Mouse (Mus musculus) brown adipose tissue, adult 24 weeks (tissue): ENCODE measurements around the gene Itpkb. TPM values are rescaled to one million over a fixed set of nuclear protein-coding genes. Genes with fewer than 3 reads are reported as not detected.

Source experiments
- H3K27ac ChIP-seq: fragments of 200-500 bp; replicated peaks from 2 replicates; pipeline ENCODE4 v1.5.1; 2012; ENCODE audit warnings: low read depth, mild to moderate bottlenecking, low read length
- H3K4me1 ChIP-seq: fragments of 200-500 bp; 2 replicates; pipeline ENCODE4 v1.6.1; 2012; ENCODE audit warnings: low read length, mixed read lengths; ENCODE audit not compliant: control insufficient read depth, insufficient read depth, insufficient read length
- H3K4me3 ChIP-seq: fragments of 200-500 bp; 2 replicates; pipeline ENCODE4 v1.5.1; 2012; ENCODE audit warnings: low read depth, mild to moderate bottlenecking, low read length, moderate library complexity; ENCODE audit not compliant: insufficient read depth
- polyA plus RNA-seq: library from polyadenylated mRNA; stranded (reverse); fragments of >200 nt; gene quantifications from 2 replicates; pipeline ENCODE4 v1.2.4, GENCODE M21; 2012; ENCODE audit not compliant: missing spikeins, insufficient read depth, insufficient read length

Gene Itpkb
- polyA plus RNA-seq, 1 experiment = 15.8 TPM

- Histone ChIP-seq H3K4me3 (peak overlapping the region; percentile 42), H3K27ac (peak overlapping the region; percentile 75), H3K4me1 (peaks cover 2% of the 10 kb centered on the region; the same call in 1 of the 2 replicates)
Measured at GRCm38 (mm10) chr1:180329706-180330105, 579 bp upstream of the Itpkb start.

GRCm38 (mm10) chr1:180330707-180331545 lies 641 bp downstream of the Itpkb start:
- H3K4me1 ChIP-seq = peaks cover 2% of the 10 kb centered on the region; the same call in 1 of the 2 replicates
- peak overlapping the region; percentile 100 for H3K4me3 ChIP-seq
- H3K27ac ChIP-seq = peak overlapping the region; percentile 100

GRCm38 (mm10) chr1:180331546-180332075 lies 1.3 kb downstream of the Itpkb start:
- Histone ChIP-seq H3K4me1 (peaks cover 2% of the 10 kb centered on the region; the same call in 1 of the 2 replicates), H3K27ac (peak overlapping the region; percentile 100), H3K4me3 (peak overlapping the region; percentile 100)

GRCm38 (mm10) chr1:180332076-180332927 lies 2.0 kb downstream of the Itpkb start:
- H3K4me1 ChIP-seq = peaks cover 2% of the 10 kb centered on the region; the same call in 1 of the 2 replicates
- H3K27ac ChIP-seq = peak overlapping the region; percentile 100
- peak overlapping the region; percentile 100 for H3K4me3 ChIP-seq

GRCm38 (mm10) chr1:180332928-180333440 lies 2.7 kb downstream of the Itpkb start:
- Histone ChIP-seq H3K4me1 (peaks cover 2% of the 10 kb centered on the region; the same call in 1 of the 2 replicates), H3K27ac (peak overlapping the region; percentile 100), H3K4me3 (peak overlapping the region; percentile 100)

GRCm38 (mm10) chr1:180333588-180333987 lies 3.3 kb downstream of the Itpkb start:
- Histone ChIP-seq H3K4me1 (peaks cover 2% of the 10 kb centered on the region; the same call in 1 of the 2 replicates), H3K27ac (peak overlapping the region; percentile 100), H3K4me3 (peak overlapping the region; percentile 100)

GRCm38 (mm10) chr1:180334541-180334940 lies 4.3 kb downstream of the Itpkb start:
- Histone ChIP-seq H3K4me3 (peak overlapping the region; percentile 100), H3K27ac (peak overlapping the region; percentile 100), H3K4me1 (no peaks in the 10 kb centered on the region)

- Histone ChIP-seq H3K4me1 (no peaks in the 10 kb centered on the region; the same call in 1 of the 2 replicates), H3K4me3 (peak overlapping the region; percentile 100), H3K27ac (peak overlapping the region; percentile 100)
Measured at GRCm38 (mm10) chr1:180335513-180336375, 5.5 kb downstream of the Itpkb start.

- peak overlapping the region; percentile 49 for H3K4me3 ChIP-seq
- peaks cover 5% of the 10 kb centered on the region; the same call in 1 of the 2 replicates for H3K4me1 ChIP-seq
- peak overlapping the region; percentile 36; the same call in 1 of the 2 replicates for H3K27ac ChIP-seq
Measured at GRCm38 (mm10) chr1:180338358-180338757, 8.1 kb downstream of the Itpkb start.

- Histone ChIP-seq H3K4me3 (peak overlapping the region; percentile 50), H3K4me1 (peaks cover 12% of the 10 kb centered on the region; the same call in 1 of the 2 replicates)
Measured at GRCm38 (mm10) chr1:180339143-180339542, 8.9 kb downstream of the Itpkb start.

GRCm38 (mm10) chr1:180342944-180343343 lies 12.7 kb downstream of the Itpkb start:
- peaks cover 44% of the 10 kb centered on the region for H3K4me1 ChIP-seq
- peak overlapping the region; percentile 18 for H3K4me3 ChIP-seq
- peak overlapping the region; percentile 58; the same call in 1 of the 2 replicates for H3K27ac ChIP-seq

More at GRCm38 (mm10) chr1:180339143-180339542, 8.9 kb downstream of the Itpkb start:
- H3K27ac ChIP-seq = peak overlapping the region; percentile 41; the same call in 1 of the 2 replicates

GRCm38 (mm10) chr1:180343434-180344210 lies 13.3 kb downstream of the Itpkb start:
- Histone ChIP-seq H3K4me3 (peak overlapping the region; percentile 18), H3K4me1 (peaks cover 50% of the 10 kb centered on the region), H3K27ac (peak overlapping the region; percentile 58)

GRCm38 (mm10) chr1:180345098-180345497 lies 14.8 kb downstream of the Itpkb start:
- Histone ChIP-seq H3K4me1 (peaks cover 53% of the 10 kb centered on the region), H3K27ac (peak overlapping the region; percentile 58; the same call in 1 of the 2 replicates), H3K4me3 (peak overlapping the region; percentile 7; the same call in 1 of the 2 replicates)
